Mouse (Mus musculus): ENCODE measurements around the gene Henmt1.

Henmt1 gene

DNA sequence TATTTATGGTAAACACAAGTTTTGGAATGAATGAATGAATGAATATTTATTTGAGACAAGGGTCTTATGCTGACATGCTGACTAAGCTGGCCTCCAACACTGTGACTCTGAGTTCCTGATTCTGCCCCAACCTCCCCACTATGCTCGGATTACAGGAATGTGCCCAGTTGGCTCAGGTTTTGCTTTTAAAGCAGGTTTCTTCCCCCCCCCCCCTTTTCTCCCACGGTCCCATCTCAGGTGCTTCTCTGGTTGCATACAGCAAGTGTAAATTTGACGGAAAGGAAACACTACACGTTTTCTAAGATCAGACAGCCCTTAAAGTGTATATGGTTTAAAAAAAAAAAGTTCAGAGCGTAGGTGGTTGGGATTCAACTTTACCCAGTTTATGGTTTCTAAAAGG is at the start of gene Henmt1:
Gene Henmt1, plus strand, starts transcription at position 301 of the 400 bp plus-strand sequence.
- DNase-seq (ENCODE audit: low spot score in 2 of 2), result no peak

- DNase-seq (ENCODE audit: low spot score in 2 of 2), result no peak
These were observed 49.8 kb upstream of the Henmt1 start, which contains the start of gene Fndc7 for GRCm38 (mm10) chr3:108889908-108890307. Gene Fndc7 (minus strand): TSS chr3:108890008.

- no peak for DNase-seq (ENCODE audit: low spot score in 2 of 2)
These were observed 47.6 kb upstream of the Henmt1 start for GRCm38 (mm10) chr3:108892080-108892479.

GRCm38 (mm10) chr3:108892914-108893313 is 46.8 kb upstream of the Henmt1 start:
- DNase-seq (ENCODE audit: low spot score in 2 of 2), result no peak

- DNase-seq (ENCODE audit: low spot score in 2 of 2), result no peak
These were observed 41.0 kb upstream of the Henmt1 start for GRCm38 (mm10) chr3:108898640-108899039.

- DNase-seq (ENCODE audit: low spot score in 2 of 2), result peak in 1 of 2 experiments; percentile 7
These were observed 39.5 kb upstream of the Henmt1 start for GRCm38 (mm10) chr3:108900147-108900546.

DNA sequence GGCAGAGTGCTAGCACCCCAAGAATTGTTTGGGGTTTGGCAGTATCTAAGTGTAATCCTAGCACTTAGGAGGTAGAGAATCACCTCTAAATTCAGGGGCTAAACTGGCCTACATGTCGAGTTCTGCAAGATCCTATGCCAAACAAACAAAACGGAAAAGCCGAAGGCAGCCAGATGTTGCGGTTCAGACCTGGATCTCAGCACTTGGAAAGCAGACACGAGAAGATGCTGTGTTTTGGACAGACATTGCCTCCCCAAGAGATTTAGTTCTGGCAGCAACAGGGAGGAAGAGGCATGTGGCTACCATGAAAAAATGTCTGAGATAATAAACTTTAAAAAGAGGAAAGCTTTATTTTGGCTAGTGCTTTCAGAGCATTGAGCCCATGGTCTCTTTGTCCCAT is 39.0 kb upstream of the Henmt1 start:
- DNase-seq (ENCODE audit: low spot score in 2 of 2), result no peak

GRCm38 (mm10) chr3:108902038-108902437 is 37.6 kb upstream of the Henmt1 start:
- DNase-seq (ENCODE audit: low spot score in 2 of 2), result no peak

- DNase-seq (ENCODE audit: low spot score in 2 of 2), result no peak
These were observed 36.7 kb upstream of the Henmt1 start for GRCm38 (mm10) chr3:108902934-108903333.

DNA sequence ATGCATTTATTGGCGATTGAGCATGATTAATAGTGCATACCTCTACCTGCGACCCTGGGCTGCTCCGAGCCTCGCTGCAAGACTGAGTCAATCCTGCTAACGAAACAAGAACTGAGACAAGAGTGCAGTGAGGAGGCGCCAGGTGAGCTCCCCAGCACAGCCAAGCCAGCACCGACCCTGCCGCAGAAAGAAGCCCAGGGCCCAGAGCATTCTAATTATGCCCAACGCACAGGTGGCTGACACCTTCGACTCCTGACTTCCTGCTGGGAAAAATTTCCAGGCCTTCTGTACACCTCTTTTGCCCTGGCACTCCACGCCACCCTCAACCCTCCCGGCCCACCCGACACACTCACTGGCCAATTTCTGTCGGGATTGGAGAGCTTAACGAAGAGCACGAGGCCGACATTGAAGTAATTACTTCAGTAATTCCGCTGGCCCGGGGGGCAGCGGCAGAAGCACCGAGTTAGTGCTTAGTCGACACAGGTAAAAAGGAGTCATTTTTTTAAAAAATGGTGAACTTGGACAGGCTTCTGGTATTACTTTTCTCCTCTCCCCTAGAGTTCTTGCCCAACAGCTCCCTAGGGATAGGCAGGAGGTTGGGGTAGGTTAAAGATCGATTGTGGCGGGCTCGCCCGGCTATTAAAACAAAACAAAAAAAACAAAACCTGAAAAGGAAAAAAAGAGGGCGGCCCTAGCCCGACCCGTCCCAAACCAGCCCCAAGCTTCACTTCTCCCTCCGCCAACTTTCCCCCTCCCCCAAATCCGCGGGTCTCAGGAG is 29.2 kb upstream of the Henmt1 start:
- peak in 1 of 2 experiments; percentile 18 for DNase-seq (ENCODE audit: low spot score in 2 of 2)

- peak; percentile 46 to 68 for DNase-seq (ENCODE audit: low spot score in 2 of 2)
These were observed 28.6 kb upstream of the Henmt1 start for GRCm38 (mm10) chr3:108911081-108911547.

GRCm38 (mm10) chr3:108911548-108912413 is 27.9 kb upstream of the Henmt1 start, which contains the start of gene Prpf38b:
Gene Prpf38b (minus strand): TSS chr3:108911727.
- peak; percentile 85 to 92 for DNase-seq (ENCODE audit: low spot score in 2 of 2)

- no peak for DNase-seq (ENCODE audit: low spot score in 2 of 2)
These were observed 23.7 kb upstream of the Henmt1 start for GRCm38 (mm10) chr3:108915999-108916398.

DNA sequence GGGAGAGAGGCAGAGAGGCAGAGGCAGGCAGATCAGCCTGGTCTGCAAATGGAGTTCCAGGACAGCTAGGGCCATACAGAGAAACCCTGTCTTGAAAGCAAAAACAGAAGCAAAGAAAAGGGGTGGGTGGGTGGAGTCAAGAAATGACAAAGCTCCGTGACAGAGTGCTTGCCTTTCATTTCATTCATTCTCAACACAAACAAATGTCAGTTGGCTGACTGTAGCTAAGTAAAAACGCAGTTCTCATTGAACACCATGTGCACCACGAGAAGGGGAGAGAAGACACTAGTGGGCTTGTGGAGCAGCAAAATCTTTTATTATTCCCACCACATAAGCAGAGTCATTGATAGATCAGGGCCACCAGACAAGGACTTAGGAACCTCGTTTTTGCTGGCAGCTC is 22.8 kb upstream of the Henmt1 start:
- no peak for DNase-seq (ENCODE audit: low spot score in 2 of 2)

DNA sequence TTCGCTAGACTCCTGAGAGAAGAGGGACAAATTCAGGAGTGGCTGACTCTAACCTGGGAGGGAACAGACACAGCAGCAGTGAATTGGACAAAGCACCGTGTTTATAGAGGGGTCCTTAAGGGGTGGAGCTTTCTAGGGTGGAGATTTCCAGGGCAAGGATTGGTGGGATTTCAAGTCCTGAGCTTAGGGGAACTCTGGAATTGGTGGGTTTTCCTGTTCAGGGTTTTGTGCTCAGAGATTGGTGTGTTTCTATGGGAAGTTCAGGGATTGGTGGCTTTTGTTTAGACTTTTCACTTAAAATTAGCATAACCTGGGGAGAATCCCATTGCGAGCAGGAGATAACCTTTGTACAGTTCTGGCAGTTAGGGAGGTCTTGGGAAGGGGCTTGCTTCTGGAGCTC is 21.7 kb upstream of the Henmt1 start:
- DNase-seq (ENCODE audit: low spot score in 2 of 2), result no peak

GRCm38 (mm10) chr3:108918852-108919251 is 20.8 kb upstream of the Henmt1 start:
- no peak for DNase-seq (ENCODE audit: low spot score in 2 of 2)

DNA sequence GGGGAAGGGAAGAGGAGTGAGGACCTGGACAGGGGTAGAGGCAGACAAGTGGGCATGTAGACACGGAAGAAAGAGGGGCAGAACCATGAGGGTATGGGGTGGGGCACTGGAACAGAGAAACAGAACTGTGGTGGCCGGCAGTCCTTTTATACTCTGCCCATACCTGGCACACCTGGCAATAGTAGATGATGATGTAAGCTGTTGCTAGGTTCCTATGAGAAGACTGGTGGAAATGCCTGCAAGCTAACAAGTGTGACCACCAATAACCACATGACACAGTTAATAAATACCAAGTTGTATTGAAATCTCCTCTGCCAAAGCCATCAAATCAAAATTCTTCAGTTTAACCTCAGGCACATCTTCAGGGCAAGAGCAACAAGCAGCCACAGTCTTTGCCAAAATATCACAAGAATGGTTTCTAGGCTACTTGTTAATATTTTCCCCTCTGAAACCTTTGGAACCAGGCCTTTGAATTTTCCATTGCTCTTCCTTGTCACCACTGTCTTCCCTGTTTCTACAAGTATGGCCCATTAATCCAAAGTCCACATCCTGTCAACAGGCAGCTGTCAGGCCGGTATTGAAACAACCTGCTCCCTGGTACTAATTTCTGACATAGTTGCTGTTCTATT is 19.1 kb upstream of the Henmt1 start:
- DNase-seq (ENCODE audit: low spot score in 2 of 2), result no peak

DNA sequence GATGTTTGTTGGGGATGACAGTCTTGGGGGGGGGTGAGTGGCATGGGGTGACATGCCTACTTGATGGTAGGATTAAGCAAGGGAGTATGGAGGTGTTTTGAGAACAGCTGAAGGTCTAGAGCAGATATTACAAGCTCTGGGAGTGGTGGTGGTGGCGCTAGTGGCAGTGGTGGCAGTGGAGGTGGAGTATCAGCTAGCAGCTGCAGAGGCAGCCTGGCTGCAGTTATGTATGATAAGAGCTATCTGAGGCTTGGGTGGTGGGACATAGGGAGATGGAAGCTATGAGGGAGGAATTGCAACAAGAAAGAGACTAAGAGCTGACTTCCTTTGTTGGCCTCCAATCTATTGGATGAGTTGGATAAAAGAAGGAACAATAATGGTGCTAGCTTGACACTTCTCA is 17.9 kb upstream of the Henmt1 start:
- DNase-seq (ENCODE audit: low spot score in 2 of 2), result no peak

GRCm38 (mm10) chr3:108925677-108926076 is 14.0 kb upstream of the Henmt1 start:
- DNase-seq (ENCODE audit: low spot score in 2 of 2), result no peak

DNA sequence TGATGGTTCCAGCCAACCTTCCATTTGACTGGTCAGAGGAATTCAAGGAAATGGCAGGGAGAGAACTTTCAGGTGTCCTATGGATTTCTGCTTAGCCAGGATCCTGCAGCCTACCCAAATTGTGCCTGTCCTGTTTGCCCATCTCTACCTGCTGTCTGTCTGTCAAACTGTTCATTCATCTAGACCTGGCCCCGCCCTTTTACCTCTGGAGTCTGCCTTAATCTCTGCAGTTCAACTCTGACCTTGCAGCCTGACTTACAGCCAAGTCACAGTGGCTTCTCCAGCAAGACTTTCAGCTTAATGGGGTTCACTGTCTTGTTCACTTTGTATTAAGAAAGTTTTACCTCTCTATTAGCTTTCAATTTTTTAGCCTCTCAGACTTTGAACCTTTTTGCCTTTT is 13.4 kb upstream of the Henmt1 start:
- DNase-seq (ENCODE audit: low spot score in 2 of 2), result no peak

- no peak for DNase-seq (ENCODE audit: low spot score in 2 of 2)
These were observed 6.1 kb upstream of the Henmt1 start for GRCm38 (mm10) chr3:108933557-108933956.

- DNase-seq (ENCODE audit: low spot score in 2 of 2), result no peak
These were observed 982 bp upstream of the Henmt1 start for GRCm38 (mm10) chr3:108938691-108939090.
